Mouse (Mus musculus): ENCODE results near the gene Olfr472.
"Not testable (repeated sequence)": the region's sequence is repeated elsewhere in the genome, so short reads cannot be mapped to it uniquely, and the experiment has no call there.

Olfr472 gene

GRCm38 (mm10) chr7:107897602-107898001 is at the start of gene Olfr472:
TSS of gene Olfr472 (plus strand) at chr7:107897902.
- DNase-seq = no peak

- no peak for DNase-seq
Measured at GRCm38 (mm10) chr7:107930146-107930545, 32.4 kb downstream of the Olfr472 start, which contains the start of gene Olfr473. TSS of gene Olfr473 (plus strand) at chr7:107930446.

GRCm38 (mm10) chr7:107952539-107952938 is 54.8 kb downstream of the Olfr472 start:
- DNase-seq = not testable (repeated sequence)

GRCm38 (mm10) chr7:107954343-107954742 is 56.6 kb downstream of the Olfr472 start, which contains the start of gene Olfr474:
TSS of gene Olfr474 (plus strand) at chr7:107954643.
- no peak for DNase-seq

Data from liver (tissue).